Mouse (Mus musculus): ENCODE data around the gene Stil. TPM values are rescaled to one million over a fixed set of nuclear protein-coding genes. Genes with fewer than 3 reads are reported as not detected.
A peak's percentile ranks its signal among the peaks of the same experiment; 100 is the strongest.

Stil gene
- polyA plus RNA-seq, 1 experiment from 2014 or later, result 8.7 TPM

DNA sequence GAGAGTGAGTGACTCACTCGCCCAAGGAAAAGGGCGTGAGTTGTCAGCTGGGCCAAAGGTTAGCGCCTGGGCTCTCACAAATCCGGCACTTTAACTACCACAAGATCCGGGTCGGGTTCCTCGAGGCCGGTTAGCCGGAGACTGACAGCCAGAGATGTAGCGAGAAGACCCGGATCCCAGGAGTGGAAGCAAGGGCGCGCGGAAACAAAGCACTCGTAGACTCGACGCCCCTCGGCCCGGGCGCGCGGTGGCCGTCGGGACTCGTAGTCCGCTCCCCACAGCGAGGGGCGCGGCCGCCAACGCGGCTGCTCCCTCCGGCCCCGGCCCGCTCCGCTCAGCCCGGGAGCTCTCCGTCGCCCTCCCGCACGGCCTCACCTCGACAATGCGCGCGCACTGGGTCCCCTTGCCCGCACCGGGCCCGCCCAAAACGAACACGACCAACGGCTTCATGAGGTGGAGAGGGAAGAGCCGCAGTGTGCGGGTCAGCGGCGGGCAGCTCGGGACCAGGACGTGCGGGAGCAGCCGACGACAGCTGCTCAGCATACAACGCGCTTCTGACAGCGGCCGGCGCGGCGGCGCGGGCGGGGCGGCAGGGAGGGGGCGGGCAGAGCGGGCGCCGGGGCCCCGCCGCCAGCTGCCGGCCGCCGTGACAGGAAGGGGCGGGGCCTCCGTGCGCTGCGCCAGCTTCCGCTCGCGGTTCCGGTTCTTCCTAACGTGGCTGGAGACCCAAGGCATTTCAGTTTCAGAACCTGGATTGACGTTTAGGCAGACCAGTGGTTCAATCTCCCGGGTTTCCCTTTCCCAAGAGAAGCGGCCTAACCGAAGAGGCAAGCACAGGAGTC, 13.1 kb upstream of the Stil start, which contains the start of gene Cmpk1:
Gene Cmpk1 (minus strand): TSS at position 651 of the 842 bp plus-strand sequence.
- under 1% methylated on average over 82 of the region's 93 CpGs for WGBS

DNA sequence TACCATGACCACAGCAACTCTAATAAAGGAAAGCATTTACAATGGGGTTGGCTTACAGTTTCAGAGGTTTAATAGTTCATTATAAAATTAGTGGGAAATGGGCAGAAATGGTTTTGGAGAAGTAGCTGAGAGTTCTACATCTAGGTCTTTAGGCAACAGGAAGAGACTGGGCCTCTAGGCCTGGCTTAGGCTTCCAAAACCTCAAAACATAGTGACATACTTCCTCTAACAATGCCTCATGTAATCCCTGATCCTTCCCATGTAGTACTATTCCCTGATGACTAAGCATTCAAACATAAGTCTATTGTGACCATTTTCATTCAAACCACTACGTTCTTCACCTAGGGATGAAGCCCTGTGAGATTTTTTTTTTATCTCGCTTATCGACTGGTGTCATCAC, 5.7 kb upstream of the Stil start:
- Histone ChIP-seq H3K4me1 (0 out of 2 replicates have a peak, but pooled peaks cover 2% of the 10 kb centered on the region), H3K27ac (replicated peaks) (no peak overlapping the region), H3K4me3 (no peak overlapping the region), H3K27me3 (replicated peaks) (peaks cover 18% of the 10 kb centered on the region; the same call in 1 of the 2 replicates), H3K9me3 (no peaks in the 10 kb centered on the region), H3K9ac (no peak overlapping the region), H3K4me2 (no peak overlapping the region), H3K36me3 (no peaks in the 10 kb centered on the region)
- WGBS, result 80% methylated on average over 3 of the region's 3 CpGs
- no peak for ATAC-seq (ENCODE audit: extremely low read depth, insufficient number of reproducible peaks, low FRiP score, low TSS enrichment)

More for the DNA sequence above, 13.1 kb upstream of the Stil start, which contains the start of gene Cmpk1:
- peaks cover 4% of the 10 kb centered on the region; the same call in 1 of the 2 replicates for H3K36me3 ChIP-seq
- H3K4me1 ChIP-seq, result peaks cover 24% of the 10 kb centered on the region
- H3K27ac ChIP-seq (replicated peaks), result peak within 1 kb of the TSS; percentile 99
- peak within 1 kb of the TSS; percentile 73 for H3K4me3 ChIP-seq
- H3K9me3 ChIP-seq, result no peaks in the 10 kb centered on the region
- peaks cover 5% of the 10 kb centered on the region; the same call in 1 of the 2 replicates for H3K27me3 ChIP-seq (replicated peaks)
- peak within 1 kb of the TSS; percentile 87 for H3K4me2 ChIP-seq
- peak; percentile 90 for ATAC-seq (ENCODE audit: extremely low read depth, insufficient number of reproducible peaks, low FRiP score, low TSS enrichment)
- peak within 1 kb of the TSS; percentile 95 for H3K9ac ChIP-seq

DNA sequence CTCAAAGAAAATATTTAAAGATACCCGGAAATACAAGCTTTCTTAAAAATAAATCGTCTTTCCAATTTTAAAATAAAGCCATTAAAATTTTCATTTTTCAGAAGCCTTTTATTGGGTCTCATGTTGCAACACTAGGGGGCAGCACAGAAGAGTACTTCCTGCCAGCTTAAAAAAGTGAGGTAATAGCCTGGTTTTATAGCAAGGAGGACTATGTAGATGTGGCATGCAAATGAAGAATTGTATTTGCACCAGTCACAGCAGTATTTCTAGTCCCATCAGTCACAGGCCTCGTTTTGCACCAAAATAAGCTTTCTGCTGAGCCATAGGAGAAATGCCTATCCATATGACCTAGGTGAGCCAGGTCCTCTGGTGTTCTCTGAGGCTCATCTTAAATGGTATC, 2.9 kb upstream of the Stil start:
- Histone ChIP-seq H3K27ac (replicated peaks) (no peak overlapping the region), H3K36me3 (no peaks in the 10 kb centered on the region), H3K4me3 (no peak overlapping the region), H3K9ac (no peak overlapping the region), H3K27me3 (replicated peaks) (peaks cover 11% of the 10 kb centered on the region; the same call in 1 of the 2 replicates), H3K9me3 (no peaks in the 10 kb centered on the region), H3K4me1 (peaks cover 20% of the 10 kb centered on the region), H3K4me2 (no peak overlapping the region)
- ATAC-seq (ENCODE audit: extremely low read depth, insufficient number of reproducible peaks, low FRiP score, low TSS enrichment), result no peak
- 33% methylated on average over 3 of the region's 3 CpGs for WGBS

DNA sequence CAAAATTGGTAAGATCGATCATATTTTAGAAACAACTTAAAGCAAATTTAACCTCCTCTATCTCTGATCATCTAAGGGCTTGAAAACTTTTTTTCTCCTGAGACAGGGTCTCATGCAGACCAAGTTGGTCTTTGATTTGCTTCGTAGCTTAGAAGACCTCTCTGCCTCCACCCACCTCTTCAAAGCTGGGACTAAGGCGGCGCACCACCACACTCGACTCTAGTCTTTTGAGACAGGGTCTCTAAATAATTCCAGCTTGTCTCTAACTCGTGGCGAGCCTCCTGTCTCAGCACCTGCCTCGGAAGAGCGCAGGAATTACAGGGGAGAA, 550 bp upstream of the Stil start:
- Histone ChIP-seq H3K9me3 (no peaks in the 10 kb centered on the region), H3K4me2 (peak overlapping the region; percentile 79), H3K27me3 (replicated peaks) (no peaks in the 10 kb centered on the region; the same call in 1 of the 2 replicates), H3K4me1 (peaks cover 24% of the 10 kb centered on the region), H3K4me3 (peak overlapping the region; percentile 71), H3K36me3 (peaks cover 15% of the 10 kb centered on the region), H3K9ac (peak overlapping the region; percentile 78), H3K27ac (replicated peaks) (peak overlapping the region; percentile 89)
- no peak for ATAC-seq (ENCODE audit: extremely low read depth, insufficient number of reproducible peaks, low FRiP score, low TSS enrichment)
- WGBS, result 7% methylated on average over 9 of the region's 9 CpGs

GRCm38 (mm10) chr4:115000429-115000795, 453 bp downstream of the Stil start:
- H3K27ac ChIP-seq (replicated peaks), result peak overlapping the region; percentile 81
- peak overlapping the region; percentile 71 for H3K4me3 ChIP-seq
- ATAC-seq (ENCODE audit: extremely low read depth, insufficient number of reproducible peaks, low FRiP score, low TSS enrichment), result no peak
- H3K4me1 ChIP-seq, result peaks cover 24% of the 10 kb centered on the region
- peaks cover 22% of the 10 kb centered on the region for H3K36me3 ChIP-seq
- peak overlapping the region; percentile 79 for H3K4me2 ChIP-seq
- no peaks in the 10 kb centered on the region for H3K9me3 ChIP-seq
- H3K9ac ChIP-seq, result peak overlapping the region; percentile 82
- H3K27me3 ChIP-seq (replicated peaks), result no peaks in the 10 kb centered on the region
- WGBS, result 0% methylated on average over 8 of the region's 8 CpGs

- H3K27me3 ChIP-seq (replicated peaks), result no peaks in the 10 kb centered on the region
- no peak for ATAC-seq (ENCODE audit: extremely low read depth, insufficient number of reproducible peaks, low FRiP score, low TSS enrichment)
- no peaks in the 10 kb centered on the region for H3K9me3 ChIP-seq
- 79% methylated on average over 3 of the region's 3 CpGs for WGBS
- H3K4me3 ChIP-seq, result no peak overlapping the region
- peaks cover 89% of the 10 kb centered on the region for H3K36me3 ChIP-seq
- H3K4me2 ChIP-seq, result no peak overlapping the region
- H3K27ac ChIP-seq (replicated peaks), result no peak overlapping the region
- no peaks in the 10 kb centered on the region for H3K4me1 ChIP-seq
- H3K9ac ChIP-seq, result no peak overlapping the region
Measured at GRCm38 (mm10) chr4:115014276-115014675, 14.3 kb downstream of the Stil start.

- Histone ChIP-seq H3K9me3 (no peaks in the 10 kb centered on the region), H3K4me3 (no peak overlapping the region), H3K27ac (replicated peaks) (no peak overlapping the region), H3K36me3 (peaks cover 88% of the 10 kb centered on the region), H3K9ac (no peak overlapping the region), H3K4me2 (no peak overlapping the region), H3K4me1 (no peaks in the 10 kb centered on the region), H3K27me3 (replicated peaks) (no peaks in the 10 kb centered on the region)
- 88% methylated on average over 3 of the region's 3 CpGs for WGBS
- ATAC-seq (ENCODE audit: extremely low read depth, insufficient number of reproducible peaks, low FRiP score, low TSS enrichment), result no peak
Measured at GRCm38 (mm10) chr4:115019997-115020396, 20.0 kb downstream of the Stil start.

GRCm38 (mm10) chr4:115035043-115035442, 35.1 kb downstream of the Stil start:
- Histone ChIP-seq H3K36me3 (peaks cover 68% of the 10 kb centered on the region), H3K9me3 (no peaks in the 10 kb centered on the region), H3K27ac (replicated peaks) (no peak overlapping the region), H3K4me2 (no peak overlapping the region), H3K9ac (no peak overlapping the region), H3K4me3 (no peak overlapping the region), H3K4me1 (no peaks in the 10 kb centered on the region), H3K27me3 (replicated peaks) (no peaks in the 10 kb centered on the region)
- 80% methylated on average over 6 of the region's 6 CpGs for WGBS
- ATAC-seq (ENCODE audit: extremely low read depth, insufficient number of reproducible peaks, low FRiP score, low TSS enrichment), result no peak

- no peaks in the 10 kb centered on the region for H3K9me3 ChIP-seq
- H3K4me3 ChIP-seq, result no peak overlapping the region
- no peaks in the 10 kb centered on the region for H3K27me3 ChIP-seq (replicated peaks)
- no peak overlapping the region for H3K4me2 ChIP-seq
- H3K36me3 ChIP-seq, result peaks cover 68% of the 10 kb centered on the region
- H3K4me1 ChIP-seq, result no peaks in the 10 kb centered on the region
- H3K9ac ChIP-seq, result no peak overlapping the region
- no peak overlapping the region for H3K27ac ChIP-seq (replicated peaks)
- 28% methylated on average over 4 of the region's 4 CpGs for WGBS
- ATAC-seq (ENCODE audit: extremely low read depth, insufficient number of reproducible peaks, low FRiP score, low TSS enrichment), result no peak
Measured at GRCm38 (mm10) chr4:115038242-115038641, 38.3 kb downstream of the Stil start.

DNA sequence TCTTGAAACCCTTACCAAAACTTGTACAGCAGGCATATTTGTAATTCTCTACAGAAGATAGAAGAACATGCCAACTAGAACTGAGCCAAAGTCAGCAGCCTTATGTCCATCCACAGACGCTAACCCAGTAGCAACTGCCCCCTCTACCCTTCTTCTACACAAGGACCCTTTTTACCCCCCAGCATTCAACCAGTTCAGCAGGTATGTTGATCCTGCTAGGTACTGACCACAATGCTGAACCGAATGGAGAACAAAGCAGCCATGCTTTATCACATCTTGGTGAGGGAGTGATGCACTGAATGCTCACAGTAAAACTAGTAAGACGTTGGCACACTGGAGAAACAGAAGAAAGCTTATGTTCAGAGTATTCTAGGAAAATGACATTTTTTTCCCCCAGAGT, 45.7 kb downstream of the Stil start:
- Histone ChIP-seq H3K9me3 (no peaks in the 10 kb centered on the region), H3K27me3 (replicated peaks) (peaks cover 34% of the 10 kb centered on the region), H3K27ac (replicated peaks) (no peak overlapping the region), H3K4me1 (peaks cover 9% of the 10 kb centered on the region), H3K9ac (no peak overlapping the region), H3K4me3 (no peak overlapping the region), H3K36me3 (peaks cover 32% of the 10 kb centered on the region), H3K4me2 (no peak overlapping the region)
- WGBS, result 76% methylated on average over 3 of the region's 3 CpGs
- no peak for ATAC-seq (ENCODE audit: extremely low read depth, insufficient number of reproducible peaks, low FRiP score, low TSS enrichment)

- no peak overlapping the region; the same call in 1 of the 2 replicates for H3K9ac ChIP-seq
- peak overlapping the region; percentile 53 for H3K4me2 ChIP-seq
- H3K4me3 ChIP-seq, result peak overlapping the region; percentile 20; the same call in 1 of the 2 replicates
- H3K9me3 ChIP-seq, result no peaks in the 10 kb centered on the region
- H3K36me3 ChIP-seq, result peaks cover 11% of the 10 kb centered on the region
- peaks cover 19% of the 10 kb centered on the region for H3K4me1 ChIP-seq
- peak; percentile 6; the same call in 1 of the 2 replicates for ATAC-seq (ENCODE audit: extremely low read depth, insufficient number of reproducible peaks, low FRiP score, low TSS enrichment)
- H3K27me3 ChIP-seq (replicated peaks), result peaks cover 55% of the 10 kb centered on the region
- WGBS, result 6% methylated on average over 5 of the region's 5 CpGs
- H3K27ac ChIP-seq (replicated peaks), result peak overlapping the region; percentile 65
Measured at GRCm38 (mm10) chr4:115047750-115048149, 47.8 kb downstream of the Stil start.
